Mouse (Mus musculus) kidney, adult 8-10 months (tissue): ENCODE results near the gene Itch.
A peak's percentile ranks its signal among the peaks of the same experiment; 100 is the strongest.
"Not testable (repeated sequence)": the region's sequence is repeated elsewhere in the genome, so short reads cannot be mapped to it uniquely, and the experiment has no call there.

Experiments used
- DNase-seq, 2 experiments: peaks; one replicate each; pipeline ENCODE4 v3.0.0; 2022

Itch gene

GRCm38 (mm10) chr2:155133011-155133976 is at the start of gene Itch:
Itch (plus strand) TSS chr2:155133509.
- DNase-seq: peak; percentile 92 to 94

GRCm38 (mm10) chr2:155084546-155084945 is 48.8 kb upstream of the Itch start:
- peak; percentile 74 to 83 for DNase-seq

GRCm38 (mm10) chr2:155086328-155086727 is 47.0 kb upstream of the Itch start:
- DNase-seq: no peak

- peak in 1 of 2 experiments; percentile 45 for DNase-seq
Observed at GRCm38 (mm10) chr2:155088264-155088663, 45.0 kb upstream of the Itch start.

GRCm38 (mm10) chr2:155090909-155091742 is 42.2 kb upstream of the Itch start:
- DNase-seq: peak; percentile 55 to 59

GRCm38 (mm10) chr2:155091743-155092075 is 41.6 kb upstream of the Itch start:
- no peak for DNase-seq

- DNase-seq: no peak
Observed at GRCm38 (mm10) chr2:155093418-155093817, 39.9 kb upstream of the Itch start.

GRCm38 (mm10) chr2:155098720-155099380 is 34.5 kb upstream of the Itch start:
- peak; percentile 58 to 73 for DNase-seq

- peak; percentile 77 to 81 for DNase-seq
Observed at GRCm38 (mm10) chr2:155099421-155099820, 33.9 kb upstream of the Itch start.

- no peak for DNase-seq
Observed at GRCm38 (mm10) chr2:155099994-155100795, 33.1 kb upstream of the Itch start.

GRCm38 (mm10) chr2:155100796-155101259 is 32.5 kb upstream of the Itch start:
- DNase-seq: no peak

- peak; percentile 69 to 90 for DNase-seq
Observed at GRCm38 (mm10) chr2:155101761-155102181, 31.5 kb upstream of the Itch start.

- no peak for DNase-seq
Observed at GRCm38 (mm10) chr2:155103607-155104006, 29.7 kb upstream of the Itch start.

- DNase-seq: not testable (repeated sequence)
Observed at GRCm38 (mm10) chr2:155107276-155107675, 26.0 kb upstream of the Itch start.

GRCm38 (mm10) chr2:155115216-155115830 is 18.0 kb upstream of the Itch start:
- peak; percentile 48 to 52 for DNase-seq

- no peak for DNase-seq
Observed at GRCm38 (mm10) chr2:155133977-155134860, 910 bp downstream of the Itch start.

- peak in 1 of 2 experiments; percentile 17 for DNase-seq
Observed at GRCm38 (mm10) chr2:155135092-155135491, 1.8 kb downstream of the Itch start.

GRCm38 (mm10) chr2:155135534-155135933 is 2.2 kb downstream of the Itch start:
- DNase-seq: no peak

GRCm38 (mm10) chr2:155140986-155141385 is 7.7 kb downstream of the Itch start:
- no peak for DNase-seq

- DNase-seq: no peak
Observed at GRCm38 (mm10) chr2:155142025-155142555, 8.8 kb downstream of the Itch start.
